Mouse (Mus musculus) hindbrain, embryonic 11.5 days (tissue): Measurements from ENCODE around the gene Metrn. TPM values are rescaled to one million over a fixed set of nuclear protein-coding genes. Genes with fewer than 3 reads are reported as not detected.

Experiments
- ATAC-seq: fragments of 200-750 bp; cut with Nextera tagmentation; 2 replicates; pipeline ENCODE4 v1.8.0; 2017; ENCODE audit warnings: mild to moderate bottlenecking, moderate TSS enrichment, moderate library complexity; ENCODE audit not compliant: low FRiP score
- DNase-seq: peaks from one replicate; pipeline ENCODE4 v3.0.0-alpha.2; 2015; ENCODE audit warnings: low spot score
- H3K27ac ChIP-seq: fragments of 300-500 bp; sonication (generic); 2 replicates; pipeline ENCODE4 v1.5.1; 2014; ENCODE audit warnings: mild to moderate bottlenecking, low read depth, low read length
- H3K27me3 ChIP-seq: fragments of 300-500 bp; sonication (generic); 2 replicates; pipeline ENCODE4 v1.6.1; 2014; ENCODE audit warnings: mild to moderate bottlenecking, low read length, moderate library complexity, mixed read lengths; ENCODE audit not compliant: control insufficient read depth, insufficient read depth
- H3K36me3 ChIP-seq: fragments of 300-500 bp; sonication (generic); 2 replicates; pipeline ENCODE4 v1.6.1; 2014; ENCODE audit warnings: mild to moderate bottlenecking, low read length, moderate library complexity, mixed read lengths; ENCODE audit not compliant: control insufficient read depth, insufficient read depth
- H3K4me1 ChIP-seq: fragments of 300-500 bp; sonication (generic); replicated peaks from 2 replicates; pipeline ENCODE4 v1.6.1; 2014; ENCODE audit warnings: low read length, mixed read lengths; ENCODE audit not compliant: control insufficient read depth, insufficient read depth
- H3K4me2 ChIP-seq: fragments of 300-500 bp; sonication (generic); replicated peaks from 2 replicates; pipeline ENCODE4 v1.6.1; 2014; ENCODE audit warnings: mild to moderate bottlenecking, low read depth, low read length
- H3K4me3 ChIP-seq: fragments of 300-500 bp; sonication (generic); 2 replicates; pipeline ENCODE4 v1.5.1; 2014; ENCODE audit warnings: low read depth, low read length
- H3K9ac ChIP-seq: fragments of 300-500 bp; sonication (generic); 2 replicates; pipeline ENCODE4 v1.6.1; 2014; ENCODE audit warnings: low read depth, low read length
- H3K9me3 ChIP-seq: fragments of 300-500 bp; sonication (generic); 2 replicates; pipeline ENCODE4 v1.6.1; 2016; ENCODE audit warnings: low read length; ENCODE audit not compliant: control insufficient read depth
- WGBS: fragments of 180-500 bp; shearing (Covaris S2); extraction: QIAGEN DNeasy Blood & Tissue Kit; methylation state at CpG from one replicate; pipeline ENCODE4 v1.1.7; 2014; 5-methylcytosine and 5-hydroxymethylcytosine counted together
- polyA plus RNA-seq: library from polyadenylated mRNA; unstranded; fragments of >200 nt; fragmentation: Nextera tagmentation; extraction: Ambion mirVana; gene quantifications from 2 replicates; pipeline ENCODE4 v1.2.1, GENCODE M21; 2014

The Metrn gene
- polyA plus RNA-seq, 1 experiment from 2014 or later, result 16.9 TPM

DNA sequence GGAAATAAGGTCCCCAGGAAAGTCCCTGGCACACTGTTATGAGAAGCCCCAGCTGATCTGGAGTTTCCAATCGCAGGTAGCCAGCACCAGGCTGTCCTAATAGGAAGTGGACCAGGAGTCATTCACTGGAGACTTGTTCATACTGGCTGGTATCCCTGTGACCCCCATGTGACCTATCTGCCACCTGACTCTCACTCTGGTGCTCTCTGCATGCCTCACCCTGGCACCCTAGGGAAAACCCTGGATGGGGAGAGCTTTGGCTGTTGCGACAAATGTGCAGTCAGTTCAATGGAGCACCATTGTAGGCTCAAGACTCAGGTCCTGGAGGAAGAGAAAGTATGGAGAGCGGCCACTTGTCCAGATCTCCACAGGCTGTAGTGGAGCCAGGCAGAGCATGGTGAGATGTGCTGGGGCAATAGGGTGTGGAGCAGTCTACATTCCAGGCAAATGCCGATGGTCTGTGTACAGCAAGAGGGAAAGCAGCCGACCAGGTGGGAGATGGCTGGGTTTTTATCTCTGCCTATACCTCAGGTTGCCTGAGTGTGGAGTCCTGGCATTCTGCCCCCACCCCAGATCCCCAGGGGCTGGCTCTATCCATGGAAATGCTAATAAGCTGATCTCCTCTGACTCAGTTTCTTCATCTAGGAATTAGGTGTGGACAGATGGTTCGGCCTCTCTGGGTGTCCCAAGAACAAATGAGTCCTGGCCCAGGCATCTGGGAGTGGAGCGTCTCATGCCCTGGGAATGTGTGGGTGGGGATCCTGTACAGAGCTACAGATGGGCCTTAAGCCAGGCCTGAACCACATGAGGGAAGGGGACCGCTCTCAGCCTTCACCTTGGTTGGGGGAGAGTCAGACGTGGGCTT is 40.3 kb downstream of the Metrn start:
- Histone ChIP-seq H3K4me2 (no peak overlapping the region), H3K9ac (no peak overlapping the region), H3K27ac (no peak overlapping the region), H3K9me3 (no peaks in the 10 kb centered on the region), H3K27me3 (no peaks in the 10 kb centered on the region), H3K4me1 (no peaks in the 10 kb centered on the region), H3K4me3 (no peak overlapping the region), H3K36me3 (no peaks in the 10 kb centered on the region)
- 83% methylated on average over 9 of the region's 9 CpGs for WGBS
- no peak for ATAC-seq
- DNase-seq, result no peak

DNA sequence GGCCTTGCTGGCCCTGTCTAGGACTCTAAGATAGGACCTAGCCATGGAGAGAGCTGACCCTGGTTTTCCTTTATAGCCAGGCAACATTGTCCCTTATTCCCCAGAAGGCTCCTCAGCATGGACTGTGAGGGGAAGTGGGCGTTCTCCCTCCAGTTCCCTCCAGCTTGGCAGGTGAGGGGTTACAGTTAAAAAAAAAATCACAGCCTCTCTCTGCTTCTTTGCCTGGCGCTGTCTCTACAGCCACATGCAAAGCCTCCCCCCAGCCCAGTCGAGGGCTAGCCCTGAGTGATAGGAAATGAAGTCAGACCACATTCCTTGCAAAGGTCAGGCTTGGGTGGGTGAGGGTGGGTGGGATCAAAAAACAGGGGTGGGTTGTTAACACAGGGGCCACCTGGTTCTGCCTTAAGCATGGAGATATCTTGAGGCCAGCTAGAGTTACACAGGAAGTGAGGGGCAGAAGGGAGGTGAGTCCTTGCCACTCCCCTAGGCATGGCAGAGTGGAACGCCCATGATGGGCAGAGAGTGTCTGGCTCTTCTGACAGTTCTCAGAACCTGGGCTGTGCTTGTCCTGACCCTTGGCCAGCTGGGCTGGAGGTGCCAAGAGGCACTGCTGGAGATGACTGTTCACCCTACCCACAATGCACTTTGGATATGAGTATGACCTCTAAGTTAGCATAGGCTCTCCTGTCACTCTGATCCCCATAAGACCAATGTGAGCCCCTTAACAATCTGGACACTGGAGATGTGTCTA is 41.1 kb downstream of the Metrn start:
- Histone ChIP-seq H3K27ac (no peak overlapping the region), H3K4me3 (no peak overlapping the region), H3K9me3 (no peaks in the 10 kb centered on the region), H3K36me3 (no peaks in the 10 kb centered on the region), H3K9ac (no peak overlapping the region), H3K4me1 (no peaks in the 10 kb centered on the region), H3K27me3 (no peaks in the 10 kb centered on the region), H3K4me2 (no peak overlapping the region)
- ATAC-seq (no peak), DNase-seq (no peak)
- WGBS, result 54% methylated on average over 4 of the region's 4 CpGs

- Histone ChIP-seq H3K4me3 (no peak overlapping the region), H3K27ac (no peak overlapping the region)
- WGBS, result 73% methylated on average over 4 of the region's 4 CpGs
These were observed 41.9 kb downstream of the Metrn start for GRCm38 (mm10) chr17:25755086-25755485.

GRCm38 (mm10) chr17:25754241-25754640 is 42.7 kb downstream of the Metrn start, which contains the start of gene Msln:
Gene Msln, minus strand, starts transcription at chr17:25754378.
- H3K4me3 ChIP-seq, result no peak within 1 kb of the TSS
- no peak within 1 kb of the TSS for H3K4me2 ChIP-seq
- H3K4me1 ChIP-seq, result no peaks in the 10 kb centered on the region
- WGBS, result 85% methylated on average over 9 of the region's 9 CpGs
- H3K9me3 ChIP-seq, result no peaks in the 10 kb centered on the region
- no peaks in the 10 kb centered on the region for H3K27me3 ChIP-seq
- H3K27ac ChIP-seq, result no peak within 1 kb of the TSS
- H3K9ac ChIP-seq, result no peak within 1 kb of the TSS
- no peak for DNase-seq
- H3K36me3 ChIP-seq, result no peaks in the 10 kb centered on the region
- ATAC-seq, result no peak

More at GRCm38 (mm10) chr17:25755086-25755485, 41.9 kb downstream of the Metrn start:
- Histone ChIP-seq H3K27me3 (no peaks in the 10 kb centered on the region), H3K4me2 (no peak overlapping the region), H3K9ac (no peak overlapping the region), H3K4me1 (no peaks in the 10 kb centered on the region), H3K36me3 (no peaks in the 10 kb centered on the region), H3K9me3 (no peaks in the 10 kb centered on the region)
- no peak for ATAC-seq
- no peak for DNase-seq

DNA sequence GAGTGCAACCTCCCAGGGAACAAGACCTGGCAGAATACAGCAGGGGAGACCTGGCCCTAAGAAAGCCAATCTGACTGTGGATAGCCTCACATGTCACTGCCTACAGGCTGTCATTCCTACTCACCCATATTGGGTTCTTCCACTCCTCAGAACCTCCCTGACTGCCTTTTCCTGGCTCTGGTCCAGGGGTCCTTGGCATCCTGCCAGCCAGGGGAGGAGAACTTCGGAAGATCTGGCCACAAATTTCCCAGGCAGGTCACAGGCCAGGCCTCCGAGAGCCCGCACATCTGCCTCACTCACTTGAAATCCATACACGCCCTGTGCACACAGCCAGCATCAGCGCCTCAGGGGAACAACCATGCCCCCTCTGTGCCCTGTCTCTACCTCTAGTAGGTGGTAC is 45.5 kb downstream of the Metrn start:
- no peak overlapping the region for H3K27ac ChIP-seq
- no peaks in the 10 kb centered on the region for H3K36me3 ChIP-seq
- H3K4me1 ChIP-seq, result no peaks in the 10 kb centered on the region
- H3K27me3 ChIP-seq, result no peaks in the 10 kb centered on the region
- DNase-seq, result no peak
- ATAC-seq, result no peak
- no peak overlapping the region for H3K4me2 ChIP-seq
- H3K4me3 ChIP-seq, result no peak overlapping the region
- WGBS, result 80% methylated on average over 5 of the region's 5 CpGs
- H3K9me3 ChIP-seq, result no peaks in the 10 kb centered on the region
- no peak overlapping the region for H3K9ac ChIP-seq

GRCm38 (mm10) chr17:25749314-25749713 is 47.6 kb downstream of the Metrn start:
- 87% methylated on average over 6 of the region's 6 CpGs for WGBS
- H3K27ac ChIP-seq, result no peak overlapping the region
- no peaks in the 10 kb centered on the region for H3K36me3 ChIP-seq
- H3K4me3 ChIP-seq, result no peak overlapping the region
- H3K9me3 ChIP-seq, result no peaks in the 10 kb centered on the region
- no peaks in the 10 kb centered on the region for H3K27me3 ChIP-seq
- ATAC-seq (no peak), DNase-seq (no peak)
- no peak overlapping the region for H3K4me2 ChIP-seq
- no peak overlapping the region for H3K9ac ChIP-seq
- H3K4me1 ChIP-seq, result no peaks in the 10 kb centered on the region

- H3K27ac ChIP-seq, result no peak overlapping the region
- H3K4me3 ChIP-seq, result no peak overlapping the region
- no peaks in the 10 kb centered on the region for H3K36me3 ChIP-seq
- no peak for DNase-seq
- no peaks in the 10 kb centered on the region for H3K27me3 ChIP-seq
- H3K9me3 ChIP-seq, result no peaks in the 10 kb centered on the region
- no peak for ATAC-seq
- no peak overlapping the region for H3K9ac ChIP-seq
- no peak overlapping the region for H3K4me2 ChIP-seq
- H3K4me1 ChIP-seq, result no peaks in the 10 kb centered on the region
- 95% methylated on average over 4 of the region's 4 CpGs for WGBS
These were observed 48.7 kb downstream of the Metrn start for GRCm38 (mm10) chr17:25748238-25748637.

- no peaks in the 10 kb centered on the region for H3K36me3 ChIP-seq
- DNase-seq (no peak), ATAC-seq (no peak)
- no peak overlapping the region for H3K9ac ChIP-seq
- H3K9me3 ChIP-seq, result no peaks in the 10 kb centered on the region
- no peak overlapping the region for H3K27ac ChIP-seq
- no peaks in the 10 kb centered on the region for H3K27me3 ChIP-seq
- H3K4me1 ChIP-seq, result no peaks in the 10 kb centered on the region
- H3K4me3 ChIP-seq, result no peak overlapping the region
- H3K4me2 ChIP-seq, result no peak overlapping the region
- WGBS, result 84% methylated on average over 10 of the region's 10 CpGs
These were observed 52.6 kb downstream of the Metrn start for GRCm38 (mm10) chr17:25744311-25744710.
